Mouse (Mus musculus): ENCODE data around the gene Mybph.

Mybph gene

GRCm38 (mm10) chr1:134211631-134212030, 18.4 kb downstream of the Mybph start:
- DNase-seq: no peak

GRCm38 (mm10) chr1:134212351-134212750, 19.1 kb downstream of the Mybph start:
- no peak for DNase-seq

- no peak for DNase-seq
Observed at GRCm38 (mm10) chr1:134213405-134213804, 20.2 kb downstream of the Mybph start.

- no peak for DNase-seq
Observed at GRCm38 (mm10) chr1:134215059-134215458, 21.8 kb downstream of the Mybph start.

GRCm38 (mm10) chr1:134215751-134216628, 22.7 kb downstream of the Mybph start:
- DNase-seq: no peak

- no peak for DNase-seq
Observed at GRCm38 (mm10) chr1:134216629-134216971, 23.4 kb downstream of the Mybph start.

GRCm38 (mm10) chr1:134217028-134217481, 23.8 kb downstream of the Mybph start:
- peak in 1 of 2 experiments; percentile 39 for DNase-seq

GRCm38 (mm10) chr1:134217942-134218341, 24.7 kb downstream of the Mybph start:
- DNase-seq: no peak

GRCm38 (mm10) chr1:134219608-134220007, 26.4 kb downstream of the Mybph start:
- DNase-seq: peak; percentile 66 to 73

GRCm38 (mm10) chr1:134221172-134221571, 27.9 kb downstream of the Mybph start:
- DNase-seq: no peak

- peak in 1 of 2 experiments; percentile 29 for DNase-seq
Observed at GRCm38 (mm10) chr1:134222122-134223055, 29.1 kb downstream of the Mybph start.

- no peak for DNase-seq
Observed at GRCm38 (mm10) chr1:134224649-134225227, 31.5 kb downstream of the Mybph start.

GRCm38 (mm10) chr1:134225375-134225774, 32.1 kb downstream of the Mybph start:
- DNase-seq: no peak

- no peak for DNase-seq
Observed at GRCm38 (mm10) chr1:134226739-134227138, 33.5 kb downstream of the Mybph start.

GRCm38 (mm10) chr1:134229806-134230575, 36.7 kb downstream of the Mybph start:
- no peak for DNase-seq

- no peak for DNase-seq
Observed at GRCm38 (mm10) chr1:134230638-134231228, 37.5 kb downstream of the Mybph start.

GRCm38 (mm10) chr1:134231270-134231669, 38.0 kb downstream of the Mybph start:
- peak; percentile 70 to 72 for DNase-seq

- no peak for DNase-seq
Observed at GRCm38 (mm10) chr1:134231681-134232080, 38.4 kb downstream of the Mybph start.

GRCm38 (mm10) chr1:134232326-134232725, 39.1 kb downstream of the Mybph start:
- DNase-seq: peak; percentile 54 to 56

GRCm38 (mm10) chr1:134232778-134233531, 39.7 kb downstream of the Mybph start:
- DNase-seq: peak; percentile 78 to 81

Data from cerebellum, postnatal 10 days (tissue).